Mouse (Mus musculus) E14TG2a.4 (cell line): Measurements from ENCODE around the gene Kif1b.

ENCODE experiments used
- H3K27me3 ChIP-seq: 2 replicates; pipeline ENCODE4 v1.6.1; 2014; ENCODE audit warnings: low read length, control low read depth; ENCODE audit not compliant: insufficient read depth
- H3K36me3 ChIP-seq: 2 replicates; pipeline ENCODE4 v1.6.1; 2014; ENCODE audit warnings: low read length, control low read depth; ENCODE audit not compliant: insufficient read depth
- H3K4me1 ChIP-seq: replicated peaks from 2 replicates; pipeline ENCODE4 v1.6.1; 2014; ENCODE audit warnings: low read depth, low read length, control low read depth
- H3K4me3 ChIP-seq: replicated peaks from 2 replicates; pipeline ENCODE4 v1.5.1; 2014; ENCODE audit warnings: mild to moderate bottlenecking, low read length
- H3K9me3 ChIP-seq: 2 replicates; pipeline ENCODE4 v1.6.1; 2014; ENCODE audit warnings: low read length, control low read depth
- CTCF ChIP-seq: conservative IDR thresholded peaks from 2 replicates; pipeline ENCODE4 v1.5.1; 2014; ENCODE audit warnings: low read length
- NANOG ChIP-seq: IDR thresholded peaks from 2 replicates; pipeline ENCODE4 v1.6.1; 2014; ENCODE audit warnings: borderline replicate concordance, low read length, mixed read lengths
- POU5F1 ChIP-seq: IDR thresholded peaks from 2 replicates; pipeline ENCODE4 v1.6.1; 2014; ENCODE audit warnings: low read length, borderline replicate concordance

Kif1b gene

GRCm38 (mm10) chr4:149188563-149188962, 118.9 kb downstream of the Kif1b start:
- Histone ChIP-seq H3K4me3 (no peak overlapping the region), H3K4me1 (peaks cover 5% of the 10 kb centered on the region), H3K36me3 (peaks cover 47% of the 10 kb centered on the region), H3K27me3 (no peaks in the 10 kb centered on the region), H3K9me3 (no peaks in the 10 kb centered on the region)
- no peak for TF ChIP-seq CTCF

GRCm38 (mm10) chr4:149182755-149183154, 124.7 kb downstream of the Kif1b start:
- Histone ChIP-seq H3K27me3 (no peaks in the 10 kb centered on the region), H3K9me3 (no peaks in the 10 kb centered on the region), H3K4me3 (no peak overlapping the region), H3K36me3 (peaks cover 58% of the 10 kb centered on the region), H3K4me1 (peaks cover 23% of the 10 kb centered on the region)
- no peak for TF ChIP-seq NANOG
- TF ChIP-seq CTCF: peak; percentile 69
- no peak for TF ChIP-seq POU5F1

- Histone ChIP-seq H3K36me3 (peaks cover 53% of the 10 kb centered on the region), H3K4me3 (no peak overlapping the region), H3K9me3 (no peaks in the 10 kb centered on the region), H3K27me3 (no peaks in the 10 kb centered on the region), H3K4me1 (peaks cover 29% of the 10 kb centered on the region)
- TF ChIP-seq CTCF (no peak), POU5F1 (no peak), NANOG (no peak)
Measured at GRCm38 (mm10) chr4:149182192-149182591, 125.3 kb downstream of the Kif1b start.

GRCm38 (mm10) chr4:149179573-149179972, 127.9 kb downstream of the Kif1b start:
- H3K36me3 ChIP-seq: peaks cover 37% of the 10 kb centered on the region
- no peaks in the 10 kb centered on the region for H3K9me3 ChIP-seq
- H3K4me3 ChIP-seq: no peak overlapping the region
- H3K27me3 ChIP-seq: no peaks in the 10 kb centered on the region
- H3K4me1 ChIP-seq: peaks cover 42% of the 10 kb centered on the region
- TF ChIP-seq NANOG: no peak
- TF ChIP-seq POU5F1: no peak

GRCm38 (mm10) chr4:149179160-149179559, 128.3 kb downstream of the Kif1b start:
- H3K4me3 ChIP-seq: no peak overlapping the region

GRCm38 (mm10) chr4:149178328-149178727, 129.2 kb downstream of the Kif1b start:
- TF ChIP-seq NANOG (no peak), CTCF (no peak), POU5F1 (no peak)
- peaks cover 31% of the 10 kb centered on the region for H3K36me3 ChIP-seq
- H3K4me3 ChIP-seq: no peak overlapping the region
- H3K4me1 ChIP-seq: peaks cover 42% of the 10 kb centered on the region
- H3K27me3 ChIP-seq: no peaks in the 10 kb centered on the region
- no peaks in the 10 kb centered on the region for H3K9me3 ChIP-seq

More at GRCm38 (mm10) chr4:149179160-149179559, 128.3 kb downstream of the Kif1b start:
- H3K36me3 ChIP-seq: peaks cover 37% of the 10 kb centered on the region
- H3K9me3 ChIP-seq: no peaks in the 10 kb centered on the region
- no peaks in the 10 kb centered on the region for H3K27me3 ChIP-seq
- peaks cover 42% of the 10 kb centered on the region for H3K4me1 ChIP-seq
- no peak for TF ChIP-seq POU5F1
- no peak for TF ChIP-seq NANOG
- TF ChIP-seq CTCF: no peak

- Histone ChIP-seq H3K36me3 (peaks cover 25% of the 10 kb centered on the region), H3K9me3 (no peaks in the 10 kb centered on the region), H3K27me3 (no peaks in the 10 kb centered on the region), H3K4me3 (no peak overlapping the region), H3K4me1 (peaks cover 48% of the 10 kb centered on the region)
- TF ChIP-seq NANOG: no peak
- TF ChIP-seq CTCF: no peak
- no peak for TF ChIP-seq POU5F1
Measured at GRCm38 (mm10) chr4:149177046-149177445, 130.4 kb downstream of the Kif1b start.

GRCm38 (mm10) chr4:149176645-149177044, 130.8 kb downstream of the Kif1b start:
- H3K4me1 ChIP-seq: peaks cover 50% of the 10 kb centered on the region
- TF ChIP-seq CTCF: no peak
- no peak for TF ChIP-seq POU5F1
- TF ChIP-seq NANOG: no peak
- no peaks in the 10 kb centered on the region for H3K27me3 ChIP-seq
- no peaks in the 10 kb centered on the region for H3K9me3 ChIP-seq
- no peak overlapping the region for H3K4me3 ChIP-seq
- H3K36me3 ChIP-seq: peaks cover 21% of the 10 kb centered on the region

- no peaks in the 10 kb centered on the region for H3K9me3 ChIP-seq
- TF ChIP-seq NANOG (no peak), CTCF (no peak), POU5F1 (no peak)
- H3K27me3 ChIP-seq: no peaks in the 10 kb centered on the region
- H3K4me1 ChIP-seq: peaks cover 69% of the 10 kb centered on the region
- H3K36me3 ChIP-seq: no peaks in the 10 kb centered on the region
- H3K4me3 ChIP-seq: no peak overlapping the region
Measured at GRCm38 (mm10) chr4:149173661-149174060, 133.8 kb downstream of the Kif1b start.
